Mouse (Mus musculus) right cerebral cortex, postnatal 4 days (tissue): ENCODE results near the gene Olfr1140.

Experiments
- DNase-seq: peaks from one replicate; pipeline ENCODE4 v3.0.0-alpha.2; 2022

Gene Olfr1140

DNA sequence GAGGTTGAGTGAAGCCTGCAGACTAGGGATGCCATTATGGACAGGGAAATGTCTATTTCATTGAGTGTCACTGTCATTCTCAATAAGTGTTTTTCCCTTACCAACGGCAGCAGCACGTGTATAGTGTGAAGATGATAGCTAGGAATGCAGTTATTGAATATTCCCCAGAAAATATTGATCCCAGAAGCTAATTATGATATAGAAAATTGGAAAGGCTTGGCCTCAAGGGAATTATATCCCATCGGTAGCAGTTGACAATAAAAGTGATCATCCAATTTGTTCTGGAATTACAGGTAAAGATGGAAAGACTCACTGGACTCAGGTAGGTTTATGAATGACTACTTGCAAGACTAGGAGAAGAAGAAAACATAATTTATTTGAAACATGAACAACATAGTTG, at the start of gene Olfr1140:
Olfr1140 (plus strand) TSS at position 301 of the 400 bp plus-strand sequence.
- DNase-seq = no peak

DNA sequence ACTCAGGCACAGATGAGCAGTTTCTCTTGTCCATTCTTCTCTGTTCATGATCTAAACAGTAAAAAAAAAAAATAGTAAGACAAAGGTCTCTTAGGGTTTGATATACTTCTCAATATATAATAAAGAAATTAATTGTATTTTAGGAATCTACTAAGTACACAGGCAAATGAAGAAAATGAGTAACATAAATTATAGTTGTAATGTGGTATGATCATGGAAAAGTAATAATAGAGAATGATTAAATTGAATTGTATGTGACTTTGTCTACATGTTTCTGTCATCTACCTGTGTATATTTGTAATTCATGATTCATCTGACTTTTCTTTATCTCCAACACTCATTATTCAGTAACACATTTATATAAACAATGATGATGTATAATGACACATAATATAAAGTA, 49.7 kb upstream of the Olfr1140 start, which contains the start of gene Olfr1136:
Olfr1136 (minus strand) TSS at position 101 of the 400 bp plus-strand sequence.
- DNase-seq = no peak

DNA sequence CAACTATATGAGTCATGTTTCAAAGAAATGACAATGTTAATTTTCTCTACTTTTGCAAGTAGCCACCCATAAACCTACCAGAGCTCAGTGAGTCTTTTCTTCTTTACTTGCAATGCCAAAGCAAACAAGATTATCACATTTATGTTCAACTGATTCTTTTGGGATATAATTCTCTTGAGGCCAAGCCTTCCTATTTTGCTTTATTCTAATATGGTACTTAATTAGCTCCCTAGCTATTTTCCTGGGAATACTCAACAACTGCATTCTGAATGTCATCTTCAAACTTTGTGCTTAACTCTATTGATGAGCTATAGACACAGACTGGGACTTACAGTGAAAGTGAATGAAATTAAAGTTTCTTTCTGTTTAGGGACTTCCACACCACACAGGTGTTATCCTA, 30.5 kb upstream of the Olfr1140 start, which contains the start of gene Olfr1137:
Olfr1137 (minus strand) TSS at position 101 of the 400 bp plus-strand sequence.
- no peak for DNase-seq

GRCm38 (mm10) chr2:87739878-87740277, 3.7 kb upstream of the Olfr1140 start, which contains the start of gene Olfr1138:
Gene Olfr1138 (minus strand): TSS chr2:87739978.
- no peak for DNase-seq

DNA sequence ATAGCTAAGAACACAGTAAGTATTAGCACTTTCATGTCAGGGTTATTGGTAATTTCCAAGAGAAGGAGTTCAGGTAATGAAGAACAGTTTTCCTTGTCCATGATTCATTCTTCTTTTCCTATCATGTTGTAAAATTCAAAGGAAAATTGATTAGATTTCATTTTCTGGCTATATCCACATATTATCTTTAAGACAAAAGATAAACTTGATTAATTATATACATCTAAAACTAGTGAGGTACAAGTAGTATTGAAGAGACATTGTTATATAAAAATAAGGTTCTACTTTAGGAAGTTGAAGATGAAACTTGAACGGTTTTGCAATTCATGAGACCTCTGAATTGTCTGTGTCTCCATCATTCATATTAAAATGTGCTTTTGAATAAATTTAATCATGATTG, 10.3 kb downstream of the Olfr1140 start, which contains the start of gene Olfr1141:
Olfr1141 (minus strand) TSS at position 101 of the 400 bp plus-strand sequence.
- DNase-seq = no peak

DNA sequence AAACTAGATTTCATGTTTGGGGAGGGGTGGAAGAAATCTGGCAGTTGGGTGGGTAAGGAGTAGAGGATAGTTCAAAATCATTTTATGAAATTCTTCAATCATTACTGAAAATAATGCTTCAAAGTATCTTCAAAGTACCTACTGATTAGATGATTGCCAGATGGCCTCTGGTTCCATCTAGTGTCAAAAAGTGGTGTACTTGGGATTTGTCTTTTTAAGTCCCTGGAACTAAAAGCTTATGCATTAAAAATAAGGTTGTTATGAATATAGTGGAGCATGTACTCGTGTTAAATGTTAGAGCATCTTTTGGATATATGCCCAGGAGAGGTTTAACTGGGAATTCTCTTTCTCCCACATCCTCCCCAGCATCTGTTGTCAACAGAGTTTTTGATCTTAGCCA, 32.6 kb downstream of the Olfr1140 start:
- DNase-seq = no peak

- DNase-seq = no peak
Measured at GRCm38 (mm10) chr2:87779183-87779582, 35.6 kb downstream of the Olfr1140 start, which contains the start of gene Olfr152. Gene Olfr152 (plus strand): TSS chr2:87779483.
